Mouse (Mus musculus) T-helper 1 cell (primary cell): ENCODE results near the gene Zfx.

Experiments used
- in situ Hi-C: fragments of 300-600 bp; cut with MboI, MseI; formaldehyde crosslinking; loops from one replicate; pipeline ENCODE4 v1.15.1; 2025; ENCODE audit warnings: high pct_unique_total_duplicates

Zfx gene

DNA sequence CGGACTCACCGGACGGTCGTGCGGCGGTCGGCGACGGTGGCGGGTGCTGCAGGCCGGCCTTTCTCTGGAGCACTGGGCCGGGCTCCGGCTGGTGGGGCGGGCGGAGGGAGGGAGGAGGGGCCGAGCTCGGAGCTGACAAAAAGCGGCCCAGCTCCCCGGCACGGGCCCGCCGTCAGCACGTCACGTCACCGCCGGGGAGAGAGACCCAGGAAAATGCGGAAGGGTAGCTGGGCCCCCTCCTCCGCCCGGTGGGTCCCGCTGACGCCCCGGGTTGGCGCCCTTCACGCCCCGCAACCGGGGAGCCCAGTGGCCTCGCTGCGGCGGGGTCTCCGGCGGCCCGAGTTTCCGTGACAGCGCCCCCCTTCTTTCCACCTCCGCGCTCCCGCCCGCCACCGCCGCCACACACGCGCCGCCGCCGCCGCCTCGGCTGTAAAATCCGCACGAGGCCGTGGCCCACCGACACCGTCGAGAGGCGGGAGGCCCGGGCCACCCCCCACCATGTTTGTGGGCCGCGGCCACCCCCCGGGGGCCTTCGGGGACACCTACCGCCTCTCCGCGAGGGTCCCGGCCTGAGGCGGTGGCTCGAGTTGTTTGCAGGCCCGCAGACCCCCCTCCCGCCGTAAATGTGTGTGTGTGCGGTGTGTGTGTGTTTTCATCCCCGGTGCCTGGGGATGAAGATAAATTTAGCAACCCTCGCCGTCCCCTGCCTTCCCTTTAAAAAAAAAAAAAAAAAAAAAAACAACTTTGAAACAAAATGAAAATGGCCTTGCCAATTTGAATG lies at the start of gene Zfx:
Zfx (minus strand) TSS at position 644 of the 781 bp plus-strand sequence.
- in situ Hi-C loops, result no loop called here

- in situ Hi-C loops, result no loop called here
These were observed 45.8 kb upstream of the Zfx start for GRCm38 (mm10) chrX:94169348-94169747.

DNA sequence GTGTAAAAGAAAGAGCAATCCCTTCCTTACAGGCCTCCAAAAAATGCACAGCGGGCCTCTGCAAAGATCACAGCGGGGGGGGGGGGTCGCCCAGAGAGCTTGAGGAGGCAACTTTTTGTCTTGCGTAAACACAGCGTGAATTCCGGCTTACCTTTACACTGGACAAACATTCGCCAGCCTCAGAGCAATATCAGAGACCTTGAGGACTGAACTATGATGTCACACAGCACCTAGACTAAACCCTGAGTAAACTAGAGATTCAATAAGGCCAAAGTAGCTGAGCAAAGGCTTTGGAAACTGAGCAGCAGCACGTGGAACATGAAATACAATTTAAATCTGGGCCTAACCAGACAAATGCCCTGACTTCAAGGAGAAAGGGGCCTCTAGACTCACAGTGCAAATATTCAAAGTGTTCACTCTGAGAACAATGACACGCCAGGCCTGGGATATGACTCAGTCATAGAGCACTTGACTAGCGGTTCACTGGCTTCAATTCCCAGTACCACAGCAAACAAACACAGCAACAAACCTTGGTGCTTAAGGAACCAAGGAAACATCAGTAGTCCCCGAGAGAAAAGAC lies 28.8 kb upstream of the Zfx start:
- in situ Hi-C loops, result no loop called here

- in situ Hi-C loops, result no loop called here
These were observed 27.0 kb upstream of the Zfx start for GRCm38 (mm10) chrX:94150471-94150870.

DNA sequence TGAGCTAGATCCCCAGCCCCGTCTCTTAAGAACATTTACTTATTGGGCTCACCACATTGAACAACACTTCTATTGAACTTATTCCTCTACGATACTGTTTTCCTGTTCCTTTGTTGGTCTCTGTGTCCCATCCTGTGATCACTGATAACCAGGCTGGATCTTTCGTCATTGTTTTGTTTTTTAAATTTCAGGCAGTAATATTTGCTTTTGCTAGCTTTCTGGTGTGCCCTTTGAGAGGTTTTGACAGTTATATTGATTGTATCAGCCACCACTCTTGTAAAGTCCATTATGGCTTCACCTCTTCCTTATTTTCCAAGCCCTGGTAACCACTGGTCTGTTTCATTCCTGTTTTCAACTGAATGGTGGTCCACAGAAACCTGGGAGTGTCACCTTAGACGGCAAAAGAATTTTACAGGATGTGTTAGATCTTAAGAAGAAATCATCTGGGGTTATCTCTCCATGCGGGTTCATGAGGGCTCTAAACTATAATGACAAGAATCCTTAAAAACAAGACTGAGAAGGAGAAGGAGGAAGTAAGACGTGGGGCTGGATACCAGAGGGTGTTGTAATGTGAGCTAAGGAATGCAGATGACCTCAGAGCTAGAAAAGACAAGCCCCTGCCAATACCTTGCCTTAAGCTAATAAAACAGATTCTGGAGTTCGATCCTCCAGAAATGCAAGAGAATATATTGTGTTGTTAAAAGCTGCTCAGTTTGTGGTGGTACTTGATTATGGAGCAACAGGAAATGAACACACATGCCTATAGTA lies 18.7 kb upstream of the Zfx start:
- in situ Hi-C loops, result no loop called here

DNA sequence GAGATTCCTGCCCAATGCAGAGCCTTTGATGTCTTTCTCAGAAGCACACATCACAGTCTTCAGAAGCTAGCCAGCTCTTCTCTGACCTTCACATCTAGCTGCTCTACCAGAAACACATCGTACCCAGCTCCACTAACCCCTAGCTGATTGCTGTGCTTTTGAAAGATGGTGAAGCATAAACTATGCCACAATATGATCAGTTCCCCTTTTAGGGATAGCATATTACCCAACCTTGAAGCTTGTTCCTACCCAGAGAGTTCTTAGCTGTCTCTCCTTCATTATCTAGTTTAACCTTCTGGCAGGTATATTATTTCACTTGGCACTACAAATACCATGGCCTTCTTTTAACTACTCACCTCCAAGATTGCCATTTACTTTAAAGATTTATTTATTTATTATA lies 16.6 kb upstream of the Zfx start:
- in situ Hi-C loops, result no loop called here

GRCm38 (mm10) chrX:94138256-94138655 lies 14.8 kb upstream of the Zfx start:
- in situ Hi-C loops, result loop anchor here (5.0 kb wide), 1 partner anchor 154 kb away; no protein-coding TSS in a partner anchor

- in situ Hi-C loops, result loop anchor here (5.0 kb wide), 1 partner anchor 157 kb away; no protein-coding TSS in a partner anchor
These were observed 11.6 kb upstream of the Zfx start for GRCm38 (mm10) chrX:94135084-94135483.

GRCm38 (mm10) chrX:94133551-94133950 lies 10.0 kb upstream of the Zfx start:
- in situ Hi-C loops, result no loop called here

DNA sequence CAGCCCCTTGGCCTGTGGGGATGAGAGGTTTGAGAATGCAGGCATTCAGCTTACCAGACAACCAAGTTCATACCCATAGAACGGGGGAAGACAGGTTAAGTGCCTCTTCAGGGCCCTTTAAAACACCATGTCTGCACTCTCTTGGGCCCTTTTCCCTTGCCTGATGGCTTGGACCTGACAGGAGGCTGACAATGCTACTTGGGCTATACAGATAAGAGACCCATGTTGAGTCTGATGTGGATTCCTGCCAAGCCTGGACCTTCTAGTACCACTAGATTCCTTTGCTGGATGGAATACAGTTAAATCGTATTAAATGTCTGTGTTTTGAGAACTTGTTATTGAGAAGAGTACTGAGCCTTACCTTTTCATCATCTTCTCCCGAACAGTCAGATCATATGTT lies 8.7 kb upstream of the Zfx start:
- in situ Hi-C loops, result no loop called here

- in situ Hi-C loops, result no loop called here
These were observed 6.2 kb upstream of the Zfx start for GRCm38 (mm10) chrX:94129712-94130111.

DNA sequence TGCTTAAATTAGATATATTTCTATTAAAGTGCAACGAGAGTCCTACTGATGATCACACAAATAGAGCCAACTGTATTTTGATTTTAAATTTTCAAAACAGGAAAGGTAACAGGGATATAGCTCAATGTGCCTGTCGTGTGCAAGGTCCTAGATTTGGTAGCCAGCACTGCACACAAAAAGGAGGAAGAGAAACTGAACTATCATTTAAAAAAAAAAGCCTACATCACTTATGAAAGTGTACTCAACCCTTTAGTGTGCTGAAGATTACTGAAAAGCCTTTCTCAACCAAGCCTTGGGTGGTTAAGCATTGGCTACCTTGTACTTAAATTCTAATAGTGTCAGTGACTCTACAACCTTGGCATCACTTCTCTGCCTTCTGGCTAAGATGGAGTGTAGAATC lies 2.4 kb upstream of the Zfx start:
- in situ Hi-C loops, result no loop called here

- in situ Hi-C loops, result no loop called here
These were observed 818 bp downstream of the Zfx start for GRCm38 (mm10) chrX:94122709-94123058.

DNA sequence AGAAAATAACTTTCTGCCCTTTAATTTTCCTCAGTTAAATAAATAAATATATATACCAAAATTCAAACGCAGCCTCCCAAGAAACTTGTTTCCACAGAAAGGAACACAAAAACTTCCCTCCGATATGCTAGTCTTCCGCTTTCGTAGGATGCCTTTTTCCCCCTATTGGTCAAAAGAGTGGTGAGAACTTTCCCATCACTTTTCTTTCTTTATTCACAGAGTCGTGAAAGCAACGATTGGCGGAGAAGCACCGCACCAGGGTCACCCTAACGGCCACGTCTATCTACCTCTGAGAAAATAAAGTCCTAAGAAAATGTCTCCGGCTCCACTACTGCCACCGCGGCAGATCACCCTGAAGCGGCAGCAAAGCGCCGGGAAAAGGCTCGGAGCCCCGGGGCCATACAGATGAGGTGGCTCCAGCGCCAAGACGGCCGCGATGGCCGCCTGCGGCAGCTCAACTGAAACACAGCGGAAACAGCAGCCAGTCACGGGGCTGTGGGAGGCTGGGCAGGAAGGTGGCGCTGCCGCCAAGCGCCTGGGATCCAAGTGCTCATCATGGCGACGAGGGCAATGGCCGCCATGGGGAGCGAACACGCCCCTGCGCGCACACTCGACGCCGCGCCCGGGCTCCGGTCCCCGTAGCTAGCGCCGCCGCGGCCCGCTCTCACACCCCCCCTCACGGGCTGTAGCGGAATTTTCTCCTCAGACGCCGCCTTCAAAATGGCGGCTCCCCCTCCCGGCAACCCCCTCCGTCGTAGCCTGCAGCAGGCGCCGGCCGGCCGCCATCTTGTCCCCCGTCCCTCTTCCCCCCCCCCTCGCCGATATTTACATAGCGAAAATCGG lies 1.4 kb downstream of the Zfx start:
- in situ Hi-C loops, result no loop called here

- in situ Hi-C loops, result no loop called here
These were observed 2.2 kb downstream of the Zfx start for GRCm38 (mm10) chrX:94121161-94121856.

- in situ Hi-C loops, result no loop called here
These were observed 5.2 kb downstream of the Zfx start for GRCm38 (mm10) chrX:94118350-94118749.

GRCm38 (mm10) chrX:94115882-94116281 lies 7.6 kb downstream of the Zfx start:
- in situ Hi-C loops, result no loop called here

GRCm38 (mm10) chrX:94105964-94106363 lies 17.5 kb downstream of the Zfx start:
- in situ Hi-C loops, result no loop called here

GRCm38 (mm10) chrX:94102938-94103337 lies 20.6 kb downstream of the Zfx start:
- in situ Hi-C loops, result no loop called here

DNA sequence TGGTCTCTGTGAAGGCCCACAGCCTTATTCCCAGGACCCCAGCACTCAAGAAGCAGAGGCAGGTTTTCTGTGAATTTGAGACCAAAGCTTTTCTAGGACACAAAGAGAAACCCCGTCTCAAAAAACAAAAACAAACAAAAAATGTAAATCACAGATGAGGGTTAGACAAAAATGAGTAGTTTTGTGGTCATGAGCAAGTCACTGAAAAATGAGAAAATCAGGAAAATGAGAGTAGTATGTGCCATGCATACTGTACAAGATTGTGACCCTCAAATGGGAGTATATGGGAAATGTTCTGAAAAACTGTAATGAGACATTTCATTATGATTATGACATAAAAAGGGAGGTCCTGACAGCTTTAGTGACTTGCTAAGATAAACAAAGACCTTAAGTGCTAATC lies 22.9 kb downstream of the Zfx start:
- in situ Hi-C loops, result no loop called here

DNA sequence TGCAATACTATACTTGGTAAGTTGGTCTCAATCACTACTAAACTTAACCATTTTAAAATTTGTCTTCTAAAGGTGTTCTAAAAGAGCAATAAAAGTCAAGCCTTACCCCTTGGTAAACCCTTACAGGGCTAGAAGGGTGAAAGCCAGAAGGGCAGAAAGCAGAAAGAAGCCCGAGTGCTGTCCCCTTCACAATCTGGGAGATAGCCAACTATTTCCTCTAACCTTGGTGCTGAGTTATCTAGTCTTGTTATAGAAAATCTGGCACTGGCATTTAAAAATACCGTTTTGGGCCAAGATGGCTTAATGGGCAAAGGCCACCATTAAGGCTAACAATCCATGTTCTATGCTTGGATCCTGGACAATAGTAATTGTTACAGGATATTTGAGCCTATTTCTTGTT lies 32.5 kb downstream of the Zfx start:
- in situ Hi-C loops, result no loop called here
